Mouse (Mus musculus) olfactory bulb, adult 2 months (tissue): ENCODE results near the gene Trim37.

Source experiments
- CTCF ChIP-seq: fragments of 200-500 bp; IDR thresholded peaks from 2 replicates; pipeline ENCODE4 v1.5.1; 2012; ENCODE audit warnings: low read depth, mild to moderate bottlenecking, low read length, moderate library complexity; ENCODE audit not compliant: insufficient read depth
- POLR2A ChIP-seq: fragments of 200-500 bp; IDR thresholded peaks from 2 replicates; pipeline ENCODE4 v1.6.1; 2012; ENCODE audit warnings: mild to moderate bottlenecking, low read depth, low read length, moderate library complexity; ENCODE audit not compliant: insufficient read depth

GRCm38 (mm10) chr11:87108409-87108754 lies 18.5 kb upstream of the Trim37 start, which contains the start of gene Prr11:
- TF ChIP-seq CTCF (no peak), POLR2A (no peak)
